Mouse (Mus musculus): ENCODE data around the gene Kmt2b. TPM values are rescaled to one million over a fixed set of nuclear protein-coding genes. Genes with fewer than 3 reads are reported as not detected.

The Kmt2b gene
- polyA plus RNA-seq, 1 experiment from 2014 or later: 8.8 TPM

DNA sequence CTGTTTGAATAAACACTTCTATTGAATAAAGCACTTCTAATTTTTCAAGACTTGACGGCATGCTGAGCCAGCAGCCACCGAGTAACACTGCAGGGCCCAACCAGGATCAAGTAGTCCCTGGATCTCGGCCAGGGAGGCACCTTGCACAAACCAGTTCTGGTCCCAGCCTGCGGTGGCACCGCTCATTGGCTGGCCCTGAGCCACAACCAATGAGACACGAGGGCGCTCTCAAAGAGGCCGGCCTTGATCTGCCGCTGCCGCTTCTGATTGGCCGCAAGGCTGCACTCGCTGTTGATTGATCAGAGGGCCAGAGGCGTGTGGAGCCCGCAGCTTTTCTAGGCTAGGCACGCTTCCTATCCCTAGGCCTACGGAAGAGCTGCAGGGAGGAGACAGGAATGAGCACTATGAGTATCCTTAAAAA is 11.4 kb upstream of the Kmt2b start:
- Histone ChIP-seq H3K27ac (replicated peaks) (peak overlapping the region; percentile 56), H3K4me3 (replicated peaks) (peak overlapping the region; percentile 21)
- 2% methylated on average over 16 of the region's 16 CpGs for WGBS

DNA sequence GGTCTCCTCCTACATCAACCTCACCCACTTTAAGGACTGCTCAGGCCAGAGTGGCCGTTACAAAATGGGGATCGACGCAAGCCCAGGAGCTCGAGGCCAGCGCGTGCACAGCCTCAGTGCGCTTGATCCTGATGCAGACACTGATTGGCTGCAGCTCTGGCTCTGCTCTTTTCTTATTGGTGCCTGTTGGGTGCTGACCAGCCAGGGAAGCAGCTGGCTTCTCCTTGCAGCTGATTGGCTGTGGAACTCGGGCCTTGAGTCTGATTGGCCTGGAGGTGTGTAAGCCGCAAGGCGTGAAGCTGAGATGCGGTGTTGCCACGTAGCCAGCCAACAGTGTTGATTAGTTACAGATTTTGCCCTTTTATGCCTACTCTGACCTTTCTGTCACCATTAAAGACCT is 10.3 kb upstream of the Kmt2b start, which contains the start of gene Zbtb32:
TSS of gene Zbtb32 (minus strand) at position 124 of the 400 bp plus-strand sequence.
- H3K4me2 ChIP-seq: peak within 1 kb of the TSS; percentile 52
- no peaks in the 10 kb centered on the region for H3K27me3 ChIP-seq (replicated peaks)
- no peaks in the 10 kb centered on the region for H3K36me3 ChIP-seq
- peak within 1 kb of the TSS; percentile 21; the same call in 1 of the 2 replicates for H3K4me3 ChIP-seq (replicated peaks)
- no peak for ATAC-seq (ENCODE audit: low FRiP score)
- H3K4me1 ChIP-seq: peaks cover 12% of the 10 kb centered on the region
- no peak within 1 kb of the TSS for H3K9ac ChIP-seq (replicated peaks)
- no peaks in the 10 kb centered on the region for H3K9me3 ChIP-seq (replicated peaks)
- peak within 1 kb of the TSS; percentile 56 for H3K27ac ChIP-seq (replicated peaks)
- WGBS: 96% methylated on average over 12 of the region's 12 CpGs

More for the DNA sequence above, 11.4 kb upstream of the Kmt2b start:
- H3K9ac ChIP-seq (replicated peaks): 0 out of 2 replicates have a peak overlapping the region, but pooled peaks have one; percentile 18
- H3K9me3 ChIP-seq (replicated peaks): no peaks in the 10 kb centered on the region
- no peaks in the 10 kb centered on the region for H3K36me3 ChIP-seq
- no peaks in the 10 kb centered on the region for H3K27me3 ChIP-seq (replicated peaks)
- peaks cover 12% of the 10 kb centered on the region for H3K4me1 ChIP-seq
- peak overlapping the region; percentile 52 for H3K4me2 ChIP-seq
- ATAC-seq (ENCODE audit: low FRiP score): peak; percentile 98

- no peak for ATAC-seq (ENCODE audit: low FRiP score)
- Histone ChIP-seq H3K36me3 (no peaks in the 10 kb centered on the region), H3K9me3 (replicated peaks) (no peaks in the 10 kb centered on the region), H3K4me1 (peaks cover 12% of the 10 kb centered on the region), H3K27ac (replicated peaks) (no peak overlapping the region), H3K4me3 (replicated peaks) (no peak overlapping the region), H3K9ac (replicated peaks) (no peak overlapping the region), H3K4me2 (no peak overlapping the region), H3K27me3 (replicated peaks) (no peaks in the 10 kb centered on the region)
- WGBS: 78% methylated on average over 5 of the region's 5 CpGs
Measured at GRCm38 (mm10) chr7:30596811-30597210, 8.3 kb upstream of the Kmt2b start.

- WGBS: 83% methylated on average over 5 of the region's 5 CpGs
- ATAC-seq (ENCODE audit: low FRiP score): no peak
- no peak overlapping the region for H3K27ac ChIP-seq (replicated peaks)
- no peaks in the 10 kb centered on the region for H3K36me3 ChIP-seq
- H3K9ac ChIP-seq (replicated peaks): no peak overlapping the region
- no peaks in the 10 kb centered on the region for H3K27me3 ChIP-seq (replicated peaks)
- H3K4me3 ChIP-seq (replicated peaks): no peak overlapping the region
- no peaks in the 10 kb centered on the region for H3K9me3 ChIP-seq (replicated peaks)
- H3K4me2 ChIP-seq: no peak overlapping the region
- peaks cover 12% of the 10 kb centered on the region for H3K4me1 ChIP-seq
Measured at GRCm38 (mm10) chr7:30596093-30596492, 7.6 kb upstream of the Kmt2b start.

GRCm38 (mm10) chr7:30594510-30595024 is 6.0 kb upstream of the Kmt2b start:
- no peak for ATAC-seq (ENCODE audit: low FRiP score)
- no peaks in the 10 kb centered on the region for H3K9me3 ChIP-seq (replicated peaks)

GRCm38 (mm10) chr7:30593579-30594509 is 5.3 kb upstream of the Kmt2b start:
- ATAC-seq (ENCODE audit: low FRiP score): no peak

More at GRCm38 (mm10) chr7:30594510-30595024, 6.0 kb upstream of the Kmt2b start:
- H3K27ac ChIP-seq (replicated peaks): no peak overlapping the region
- H3K4me3 ChIP-seq (replicated peaks): no peak overlapping the region
- H3K9ac ChIP-seq (replicated peaks): no peak overlapping the region
- no peak overlapping the region for H3K4me2 ChIP-seq
- H3K27me3 ChIP-seq (replicated peaks): no peaks in the 10 kb centered on the region
- no peaks in the 10 kb centered on the region for H3K36me3 ChIP-seq
- WGBS: 69% methylated on average over 4 of the region's 4 CpGs
- peaks cover 8% of the 10 kb centered on the region for H3K4me1 ChIP-seq

DNA sequence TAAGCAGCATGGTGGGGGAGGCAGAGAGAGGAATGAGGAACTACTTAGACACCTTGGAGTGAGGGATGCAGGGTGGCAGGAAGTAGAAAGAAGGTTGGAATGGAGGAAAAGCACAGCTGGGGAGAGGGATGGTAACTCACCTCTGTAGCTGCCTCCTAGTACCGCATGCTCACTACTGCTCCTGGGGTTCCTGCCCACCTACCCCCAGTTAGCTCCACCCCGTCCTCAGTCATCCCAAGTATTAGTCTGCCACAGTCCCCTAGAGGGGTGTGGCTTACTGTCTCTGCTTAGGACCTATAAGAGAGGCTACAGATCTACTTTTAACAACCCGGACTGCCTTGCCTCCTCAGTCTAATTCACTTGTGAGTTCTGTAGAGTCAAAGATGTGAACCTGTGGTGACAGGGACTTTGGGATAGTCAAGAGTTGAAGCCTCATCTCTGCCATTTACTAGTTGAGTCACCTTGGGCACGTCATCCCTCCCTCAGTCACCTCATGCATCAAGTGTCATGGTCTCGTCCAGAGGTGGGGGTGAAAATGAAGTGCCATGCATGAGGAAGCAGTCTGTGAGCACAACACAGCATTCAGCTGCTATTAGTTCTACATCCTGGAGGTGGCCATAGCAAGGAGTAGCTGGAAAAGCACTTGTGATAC is 4.4 kb upstream of the Kmt2b start:
- 61% methylated on average over 5 of the region's 5 CpGs for WGBS
- H3K4me3 ChIP-seq (replicated peaks): no peak overlapping the region
- no peak overlapping the region for H3K9ac ChIP-seq (replicated peaks)
- H3K9me3 ChIP-seq (replicated peaks): no peaks in the 10 kb centered on the region
- no peaks in the 10 kb centered on the region for H3K36me3 ChIP-seq
- no peak overlapping the region for H3K4me2 ChIP-seq
- no peaks in the 10 kb centered on the region for H3K27me3 ChIP-seq (replicated peaks)
- no peak for ATAC-seq (ENCODE audit: low FRiP score)
- H3K4me1 ChIP-seq: peaks cover 7% of the 10 kb centered on the region
- H3K27ac ChIP-seq (replicated peaks): no peak overlapping the region

More at GRCm38 (mm10) chr7:30593579-30594509, 5.3 kb upstream of the Kmt2b start:
- Histone ChIP-seq H3K36me3 (no peaks in the 10 kb centered on the region), H3K4me2 (no peak overlapping the region), H3K9me3 (replicated peaks) (no peaks in the 10 kb centered on the region), H3K27me3 (replicated peaks) (no peaks in the 10 kb centered on the region), H3K27ac (replicated peaks) (no peak overlapping the region), H3K9ac (replicated peaks) (no peak overlapping the region), H3K4me1 (peaks cover 7% of the 10 kb centered on the region), H3K4me3 (replicated peaks) (no peak overlapping the region)
- 72% methylated on average over 10 of the region's 10 CpGs for WGBS

- H3K36me3 ChIP-seq: no peaks in the 10 kb centered on the region
- no peak overlapping the region for H3K9ac ChIP-seq (replicated peaks)
- no peak overlapping the region for H3K27ac ChIP-seq (replicated peaks)
- WGBS: 49% methylated on average over 4 of the region's 4 CpGs
- ATAC-seq (ENCODE audit: low FRiP score): no peak
- H3K27me3 ChIP-seq (replicated peaks): no peaks in the 10 kb centered on the region
- no peaks in the 10 kb centered on the region for H3K9me3 ChIP-seq (replicated peaks)
- H3K4me2 ChIP-seq: no peak overlapping the region
- peaks cover 20% of the 10 kb centered on the region for H3K4me1 ChIP-seq
- H3K4me3 ChIP-seq (replicated peaks): no peak overlapping the region
Measured at GRCm38 (mm10) chr7:30591605-30591951, 3.1 kb upstream of the Kmt2b start.

GRCm38 (mm10) chr7:30590927-30591604 is 2.5 kb upstream of the Kmt2b start:
- Histone ChIP-seq H3K4me2 (no peak overlapping the region), H3K4me3 (replicated peaks) (no peak overlapping the region), H3K36me3 (0 out of 2 replicates have a peak, but pooled peaks cover 4% of the 10 kb centered on the region), H3K27me3 (replicated peaks) (no peaks in the 10 kb centered on the region), H3K4me1 (peaks cover 23% of the 10 kb centered on the region), H3K27ac (replicated peaks) (no peak overlapping the region), H3K9ac (replicated peaks) (no peak overlapping the region), H3K9me3 (replicated peaks) (no peaks in the 10 kb centered on the region)
- 89% methylated on average over 9 of the region's 9 CpGs for WGBS
- no peak for ATAC-seq (ENCODE audit: low FRiP score)

GRCm38 (mm10) chr7:30589435-30590301 is 1.1 kb upstream of the Kmt2b start:
- 28% methylated on average over 40 of the region's 40 CpGs for WGBS

More at GRCm38 (mm10) chr7:30589435-30590301, 1.1 kb upstream of the Kmt2b start:
- Histone ChIP-seq H3K4me3 (replicated peaks) (peak overlapping the region; percentile 91), H3K9me3 (replicated peaks) (no peaks in the 10 kb centered on the region), H3K4me2 (peak overlapping the region; percentile 90), H3K27ac (replicated peaks) (peak overlapping the region; percentile 94), H3K4me1 (peaks cover 23% of the 10 kb centered on the region), H3K9ac (replicated peaks) (peak overlapping the region; percentile 96), H3K36me3 (peaks cover 17% of the 10 kb centered on the region), H3K27me3 (replicated peaks) (no peaks in the 10 kb centered on the region)
- ATAC-seq (ENCODE audit: low FRiP score): peak; percentile 79
